Mouse (Mus musculus) midbrain, embryonic 10.5 days (tissue): ENCODE results near the gene Gadd45gip1. TPM values are rescaled to one million over a fixed set of nuclear protein-coding genes. Genes with fewer than 3 reads are reported as not detected.
A peak's percentile ranks its signal among the peaks of the same experiment; 100 is the strongest.

Experiments used
- DNase-seq: peaks from one replicate; pipeline ENCODE4 v3.0.0-alpha.2; 2017; ENCODE audit warnings: low spot score
- H3K27ac ChIP-seq: fragments of 300-500 bp; sonication (generic); replicated peaks from 2 replicates; pipeline ENCODE4 v1.5.1; 2016; ENCODE audit warnings: mild to moderate bottlenecking
- H3K27me3 ChIP-seq: fragments of 300-500 bp; sonication (generic); 2 replicates; pipeline ENCODE4 v1.6.1; 2016; ENCODE audit warnings: low read depth, mild to moderate bottlenecking; ENCODE audit not compliant: poor library complexity, severe bottlenecking
- H3K36me3 ChIP-seq: fragments of 300-500 bp; sonication (generic); 2 replicates; pipeline ENCODE4 v1.6.1; 2016; ENCODE audit warnings: mild to moderate bottlenecking, moderate library complexity
- H3K4me1 ChIP-seq: fragments of 300-500 bp; sonication (generic); 2 replicates; pipeline ENCODE4 v1.6.1; 2016
- H3K4me3 ChIP-seq: fragments of 300-500 bp; sonication (generic); 2 replicates; pipeline ENCODE4 v1.5.1; 2016; ENCODE audit warnings: mild to moderate bottlenecking, moderate library complexity
- H3K9me3 ChIP-seq: fragments of 300-500 bp; sonication (generic); replicated peaks from 2 replicates; pipeline ENCODE4 v1.6.1; 2016; ENCODE audit warnings: mild to moderate bottlenecking
- WGBS: fragments of 180-500 bp; shearing (Covaris S2); methylation state at CpG from one replicate; pipeline ENCODE4 v1.1.7; 2016; 5-methylcytosine and 5-hydroxymethylcytosine counted together
- polyA plus RNA-seq: library from polyadenylated mRNA; unstranded; fragments of >200 nt; fragmentation: Nextera tagmentation; extraction: Ambion mirVana; gene quantifications from 2 replicates; pipeline ENCODE4 v1.2.1, GENCODE M21; 2016

Gadd45gip1 gene
- polyA plus RNA-seq: 46.3 and 47.2 TPM in 2 replicates

- Histone ChIP-seq H3K27me3 (no peaks in the 10 kb centered on the region), H3K36me3 (peaks cover 32% of the 10 kb centered on the region), H3K4me1 (peaks cover 8% of the 10 kb centered on the region), H3K9me3 (no peaks in the 10 kb centered on the region; the same call in 1 of the 2 replicates), H3K27ac (peak within 1 kb of the TSS; percentile 99), H3K4me3 (peak within 1 kb of the TSS; percentile 99)
- DNase-seq: no peak
- 82% methylated on average over 11 of the region's 11 CpGs for WGBS
Measured at GRCm38 (mm10) chr8:84831490-84831889, at the start of gene Gadd45gip1. Gadd45gip1 (plus strand) TSS chr8:84831522.

GRCm38 (mm10) chr8:84781686-84782505, 49.4 kb upstream of the Gadd45gip1 start:
- H3K36me3 ChIP-seq: no peaks in the 10 kb centered on the region
- DNase-seq: peak; percentile 45

DNA sequence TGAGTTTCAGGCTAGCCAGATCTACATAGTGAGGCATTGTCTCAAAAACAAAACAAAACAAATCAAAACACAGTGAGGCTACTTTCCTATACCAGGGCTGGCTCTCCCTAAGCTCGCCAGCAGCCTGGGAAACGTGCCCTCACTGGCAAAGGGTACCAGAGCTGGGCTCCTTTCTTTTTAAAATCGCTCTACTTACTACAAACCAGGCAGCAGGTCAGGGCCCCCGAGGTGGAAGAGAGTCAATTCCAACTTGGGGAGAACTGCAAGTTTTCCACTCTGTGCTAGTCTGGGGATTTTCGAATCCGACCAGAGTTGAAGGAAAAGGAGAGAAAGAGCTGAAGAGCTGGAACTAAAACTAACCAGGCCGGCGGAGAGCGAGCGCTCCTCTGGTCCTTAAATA, 48.6 kb upstream of the Gadd45gip1 start:
- no peak overlapping the region for H3K4me3 ChIP-seq
- peaks cover 100% of the 10 kb centered on the region for H3K27me3 ChIP-seq
- WGBS: 1% methylated on average over 10 of the region's 10 CpGs
- peak; percentile 34 for DNase-seq
- H3K27ac ChIP-seq: no peak overlapping the region
- H3K4me1 ChIP-seq: peaks cover 2% of the 10 kb centered on the region; the same call in 1 of the 2 replicates
- no peaks in the 10 kb centered on the region for H3K36me3 ChIP-seq
- H3K9me3 ChIP-seq: no peaks in the 10 kb centered on the region

More at GRCm38 (mm10) chr8:84781686-84782505, 49.4 kb upstream of the Gadd45gip1 start:
- H3K27me3 ChIP-seq: peaks cover 100% of the 10 kb centered on the region
- no peaks in the 10 kb centered on the region for H3K9me3 ChIP-seq
- H3K4me3 ChIP-seq: no peak overlapping the region
- no peak overlapping the region for H3K27ac ChIP-seq
- WGBS: under 1% methylated on average over 5 of the region's 5 CpGs
- peaks cover 2% of the 10 kb centered on the region; the same call in 1 of the 2 replicates for H3K4me1 ChIP-seq

DNA sequence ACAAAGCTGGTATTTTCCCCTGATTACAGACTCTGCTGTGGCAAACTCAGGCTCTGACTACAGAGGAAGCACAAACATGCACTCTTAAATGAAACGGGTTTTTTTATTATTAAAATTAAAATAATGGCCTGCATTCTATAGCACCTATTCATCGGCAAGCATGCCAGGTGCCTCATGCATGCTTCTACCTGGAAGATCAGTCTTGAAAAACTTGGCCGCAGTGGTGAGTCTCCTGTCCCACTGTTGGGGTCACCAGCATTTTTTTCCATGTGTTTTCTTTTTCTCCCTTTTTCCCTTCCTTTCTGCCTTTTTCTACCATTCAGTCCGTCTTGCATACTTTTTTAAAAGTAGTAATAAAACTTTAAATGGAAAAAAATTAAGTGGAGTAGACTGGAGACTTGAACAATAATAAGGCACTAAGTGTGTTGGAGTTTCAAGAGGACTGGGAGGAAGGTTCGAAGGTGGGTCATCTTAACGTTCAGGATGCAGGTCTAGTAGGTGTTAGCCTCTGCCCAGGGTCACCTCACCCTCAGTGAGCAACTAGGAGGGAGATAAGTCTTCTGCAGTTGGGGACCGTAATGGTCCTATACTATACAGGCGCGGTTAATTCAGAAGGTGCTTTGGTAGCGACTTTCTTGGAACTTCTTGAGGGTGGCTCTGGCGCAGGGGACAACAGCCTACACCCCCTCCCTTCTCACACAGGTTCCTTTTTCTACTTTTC, 48.0 kb upstream of the Gadd45gip1 start:
- WGBS: 4% methylated on average over 11 of the region's 11 CpGs

GRCm38 (mm10) chr8:84783919-84784581, 47.3 kb upstream of the Gadd45gip1 start:
- Histone ChIP-seq H3K4me1 (peaks cover 2% of the 10 kb centered on the region; the same call in 1 of the 2 replicates), H3K4me3 (no peak overlapping the region)

More for the DNA sequence above, 48.0 kb upstream of the Gadd45gip1 start:
- H3K4me1 ChIP-seq: peaks cover 2% of the 10 kb centered on the region; the same call in 1 of the 2 replicates
- H3K9me3 ChIP-seq: no peaks in the 10 kb centered on the region
- no peak overlapping the region for H3K27ac ChIP-seq
- H3K27me3 ChIP-seq: peaks cover 100% of the 10 kb centered on the region
- no peaks in the 10 kb centered on the region for H3K36me3 ChIP-seq
- no peak overlapping the region for H3K4me3 ChIP-seq
- DNase-seq: no peak

DNA sequence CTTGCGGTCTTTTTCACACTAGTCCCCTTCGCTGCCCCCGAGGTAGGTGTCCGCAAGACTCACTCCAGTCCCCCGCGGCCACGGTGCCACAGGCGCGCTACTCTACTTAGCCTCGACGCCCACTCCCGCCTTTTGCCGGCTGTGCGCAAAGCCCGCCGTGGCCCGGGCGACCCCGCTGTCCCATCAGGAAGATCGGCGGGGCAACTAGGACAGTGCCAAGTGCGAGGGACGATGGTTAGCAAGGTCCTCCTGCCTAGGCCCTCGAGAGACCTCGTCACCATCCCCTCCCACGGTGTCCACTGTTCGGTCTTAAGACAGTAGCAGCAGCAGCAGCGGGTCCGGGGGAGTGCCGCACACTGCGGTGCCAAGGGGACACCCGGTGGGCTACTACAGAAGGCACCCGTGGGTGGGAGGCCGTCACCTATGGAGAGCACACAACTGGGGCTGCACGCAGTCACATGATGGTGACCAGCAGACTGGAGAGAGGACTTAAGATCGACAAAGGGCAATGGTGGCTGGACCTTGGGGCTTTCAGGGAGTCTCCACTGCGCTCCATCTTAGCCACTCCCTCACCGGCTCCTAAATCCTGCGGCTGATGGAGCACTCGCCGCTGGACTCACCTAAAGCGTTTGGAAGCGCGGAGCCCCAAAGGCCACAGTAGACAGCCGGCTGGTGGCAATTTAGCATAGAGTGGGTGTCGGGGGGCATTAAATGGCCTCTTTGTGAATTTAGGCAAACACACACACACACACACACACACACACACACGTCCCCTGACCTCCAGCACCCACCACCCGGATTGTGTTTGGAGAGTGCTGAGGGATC, 46.4 kb upstream of the Gadd45gip1 start:
- Histone ChIP-seq H3K4me3 (no peak overlapping the region), H3K4me1 (peaks cover 2% of the 10 kb centered on the region; the same call in 1 of the 2 replicates), H3K36me3 (no peaks in the 10 kb centered on the region), H3K27me3 (peaks cover 100% of the 10 kb centered on the region), H3K9me3 (no peaks in the 10 kb centered on the region), H3K27ac (no peak overlapping the region)
- under 1% methylated on average over 48 of the region's 48 CpGs for WGBS
- peak; percentile 50 for DNase-seq

More at GRCm38 (mm10) chr8:84783919-84784581, 47.3 kb upstream of the Gadd45gip1 start:
- H3K36me3 ChIP-seq: no peaks in the 10 kb centered on the region
- no peak overlapping the region for H3K27ac ChIP-seq
- peaks cover 100% of the 10 kb centered on the region for H3K27me3 ChIP-seq
- H3K9me3 ChIP-seq: no peaks in the 10 kb centered on the region
- peak; percentile 49 for DNase-seq
- WGBS: under 1% methylated on average over 33 of the region's 33 CpGs

DNA sequence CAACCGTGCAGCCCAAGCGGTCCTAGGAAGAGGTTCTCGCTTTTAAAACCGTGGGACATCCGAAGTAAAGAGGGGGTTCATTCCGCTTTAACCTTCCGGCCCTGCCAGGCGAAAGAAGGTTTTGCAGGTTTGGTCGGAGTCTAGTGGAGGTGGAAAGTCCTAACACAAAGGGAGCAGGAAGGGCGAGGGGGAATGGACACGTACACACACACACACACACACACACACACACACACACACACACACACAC, 45.9 kb upstream of the Gadd45gip1 start:
- H3K27me3 ChIP-seq: peaks cover 100% of the 10 kb centered on the region
- H3K9me3 ChIP-seq: no peaks in the 10 kb centered on the region
- no peak overlapping the region for H3K27ac ChIP-seq
- H3K36me3 ChIP-seq: no peaks in the 10 kb centered on the region
- DNase-seq: no peak
- peaks cover 2% of the 10 kb centered on the region; the same call in 1 of the 2 replicates for H3K4me1 ChIP-seq
- under 1% methylated on average over 11 of the region's 11 CpGs for WGBS
- H3K4me3 ChIP-seq: no peak overlapping the region

GRCm38 (mm10) chr8:84785756-84786677, 45.3 kb upstream of the Gadd45gip1 start:
- no peak overlapping the region for H3K4me3 ChIP-seq
- H3K9me3 ChIP-seq: no peaks in the 10 kb centered on the region

DNA sequence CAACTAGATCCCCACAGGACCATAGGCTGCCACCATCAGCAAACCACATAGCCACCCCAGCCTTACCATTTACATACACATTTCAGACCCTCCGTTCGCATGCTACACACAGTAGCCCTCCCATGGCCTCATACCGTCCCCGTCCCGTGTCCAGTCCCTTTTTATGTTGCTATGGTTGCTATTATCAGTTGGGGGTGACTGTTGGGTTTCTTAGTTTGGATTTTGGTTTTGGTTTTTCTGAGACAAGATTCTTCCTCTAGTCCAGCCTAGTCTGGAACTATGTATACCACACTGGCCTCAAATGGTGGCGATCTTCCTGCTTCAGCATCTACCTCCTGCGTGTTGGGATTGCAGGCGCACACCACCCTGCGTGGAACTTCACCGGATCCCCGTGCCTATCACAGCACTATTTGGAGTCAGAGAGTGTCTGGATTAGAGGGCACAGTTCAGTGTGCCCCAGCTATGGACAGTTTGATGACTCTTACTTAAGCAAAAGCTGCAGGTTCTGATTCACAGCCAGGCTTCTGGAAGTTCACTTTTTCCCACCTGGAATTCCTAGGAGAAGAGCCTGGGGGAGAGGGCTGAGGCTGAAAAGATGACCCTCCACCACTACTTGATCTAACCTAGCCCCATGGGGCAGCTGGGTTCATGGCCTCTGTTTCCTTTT, 44.4 kb upstream of the Gadd45gip1 start:
- H3K9me3 ChIP-seq: no peaks in the 10 kb centered on the region
- WGBS: 3% methylated on average over 11 of the region's 11 CpGs
- no peaks in the 10 kb centered on the region for H3K36me3 ChIP-seq
- no peak for DNase-seq
- H3K27me3 ChIP-seq: peaks cover 100% of the 10 kb centered on the region
- H3K4me1 ChIP-seq: peaks cover 2% of the 10 kb centered on the region; the same call in 1 of the 2 replicates
- no peak overlapping the region for H3K27ac ChIP-seq
- no peak overlapping the region for H3K4me3 ChIP-seq

More at GRCm38 (mm10) chr8:84785756-84786677, 45.3 kb upstream of the Gadd45gip1 start:
- peaks cover 100% of the 10 kb centered on the region for H3K27me3 ChIP-seq
- H3K4me1 ChIP-seq: peaks cover 2% of the 10 kb centered on the region; the same call in 1 of the 2 replicates
- under 1% methylated on average over 38 of the region's 38 CpGs for WGBS
- H3K27ac ChIP-seq: no peak overlapping the region
- H3K36me3 ChIP-seq: no peaks in the 10 kb centered on the region
- DNase-seq: peak; percentile 33

- H3K27ac ChIP-seq: no peak overlapping the region
- H3K4me3 ChIP-seq: no peak overlapping the region
- H3K4me1 ChIP-seq: peaks cover 2% of the 10 kb centered on the region; the same call in 1 of the 2 replicates
- no peaks in the 10 kb centered on the region for H3K9me3 ChIP-seq
- DNase-seq: no peak
- H3K36me3 ChIP-seq: no peaks in the 10 kb centered on the region
- WGBS: 5% methylated on average over 14 of the region's 14 CpGs
- H3K27me3 ChIP-seq: peaks cover 100% of the 10 kb centered on the region
Measured at GRCm38 (mm10) chr8:84787523-84788302, 43.6 kb upstream of the Gadd45gip1 start.
